Mouse (Mus musculus): ENCODE data around the gene Acox1. TPM values are rescaled to one million over a fixed set of nuclear protein-coding genes. Genes with fewer than 3 reads are reported as not detected.

Gene Acox1
- polyA plus RNA-seq, 1 experiment = 86.6 TPM

DNA sequence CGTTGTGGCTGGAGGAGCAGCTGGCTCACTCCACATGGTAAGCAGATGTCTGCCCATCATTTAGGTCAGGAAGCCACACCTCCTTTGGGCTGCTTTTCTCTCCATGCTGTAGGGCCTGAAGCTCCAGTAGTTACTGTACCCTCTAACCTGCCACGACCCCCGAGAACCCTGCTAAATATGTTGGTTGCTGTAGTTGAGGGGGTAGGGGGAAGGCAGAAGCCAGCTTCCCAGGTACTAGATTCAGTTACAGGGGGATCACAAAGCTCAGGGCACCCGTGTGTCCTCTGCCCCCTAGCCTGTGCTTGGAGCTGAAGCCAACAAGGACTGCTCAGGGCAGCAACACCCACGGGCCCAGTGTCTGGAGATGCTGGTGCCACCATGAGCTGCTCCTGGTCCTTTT lies 65.3 kb downstream of the Acox1 start:
- WGBS = 70% methylated on average over 5 of the region's 5 CpGs

DNA sequence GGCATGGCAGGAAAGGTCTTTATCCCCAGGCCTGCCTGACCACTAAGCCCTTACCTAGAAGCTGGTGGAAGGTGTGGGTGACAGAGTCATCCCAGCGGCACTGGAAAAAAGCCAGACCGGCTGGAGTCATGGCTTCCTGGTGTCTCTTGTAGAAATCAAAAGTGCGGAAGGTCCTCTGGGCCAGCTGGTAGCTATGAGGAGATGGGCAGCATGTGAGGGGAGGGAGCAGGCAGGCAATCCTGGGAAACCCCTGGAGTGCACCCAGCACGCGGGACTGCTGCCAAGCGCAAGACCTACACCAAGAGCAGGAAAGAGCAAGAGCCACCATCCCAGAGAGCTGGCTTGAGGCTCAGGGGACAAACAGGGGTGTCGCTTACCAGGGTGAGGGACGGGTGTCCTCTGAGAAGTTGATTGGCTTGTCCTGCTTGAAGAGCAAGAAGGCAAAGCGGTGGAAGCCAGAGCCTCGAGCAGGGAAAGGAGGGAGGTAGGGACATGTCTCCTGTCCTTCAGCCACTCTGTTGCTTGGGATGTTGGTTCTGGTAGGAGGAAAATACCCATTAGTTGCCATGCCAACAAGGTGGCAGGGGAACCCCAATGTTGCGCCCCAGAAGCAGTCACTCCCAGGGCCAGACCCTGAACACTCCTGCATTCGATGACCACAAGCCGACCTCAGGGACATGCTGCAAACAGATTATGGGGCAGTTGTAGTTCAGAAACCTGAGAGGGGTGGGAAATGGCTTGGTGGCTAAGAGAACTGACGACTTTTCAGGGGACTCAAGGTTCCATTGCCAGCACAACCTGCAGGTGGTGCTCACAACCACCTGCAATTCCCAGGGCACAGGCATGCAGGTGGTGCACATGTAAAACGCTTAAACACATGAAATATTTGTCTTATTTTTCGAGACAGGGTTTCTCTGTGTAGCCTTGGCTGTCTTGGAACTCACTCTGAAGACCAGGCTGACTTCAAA lies 66.2 kb downstream of the Acox1 start:
- 74% methylated on average over 16 of the region's 16 CpGs for WGBS
- no peak for DNase-seq (ENCODE audit: low read depth, low spot score)

More for the DNA sequence above, 65.3 kb downstream of the Acox1 start:
- no peak for DNase-seq (ENCODE audit: low read depth, low spot score)

DNA sequence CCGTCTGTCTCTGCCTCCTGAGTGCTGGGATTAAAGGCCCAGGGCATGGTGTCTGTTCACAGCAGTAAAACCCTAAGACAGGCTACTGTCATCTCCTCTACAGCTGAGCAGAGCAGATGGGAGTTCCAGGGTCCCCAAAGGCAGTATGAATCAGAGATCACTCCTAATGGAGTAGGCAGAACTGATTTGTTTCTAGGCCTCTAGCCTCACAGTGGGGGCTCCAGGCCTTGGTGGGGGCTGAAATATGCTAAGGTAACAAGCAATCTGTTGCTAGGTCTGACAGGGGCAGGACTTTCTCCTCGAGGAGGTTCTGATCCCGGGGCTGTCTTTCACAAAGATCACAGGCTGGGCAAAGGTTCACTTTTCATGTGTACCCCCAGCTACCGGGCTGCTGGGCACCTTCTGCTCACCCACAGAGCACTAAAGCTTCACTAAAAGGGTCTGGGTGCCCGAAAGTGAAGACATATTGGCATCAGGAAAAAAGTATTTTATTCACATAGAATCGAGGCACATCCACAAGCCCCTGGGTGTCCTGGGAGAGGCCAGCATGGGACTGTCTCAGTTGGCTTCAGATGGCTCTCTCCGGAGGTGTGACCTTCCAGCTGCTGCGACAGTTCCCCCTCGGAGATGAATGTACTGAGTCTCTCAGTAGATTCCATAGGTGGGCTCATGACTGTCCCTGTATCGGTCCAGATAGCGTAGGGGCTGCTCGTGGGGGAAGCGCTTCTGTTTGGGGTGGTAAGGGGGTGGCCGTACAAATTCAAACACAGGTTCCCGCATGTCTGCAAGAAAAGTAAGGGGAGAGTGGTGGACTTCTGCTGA lies 67.3 kb downstream of the Acox1 start:
- WGBS = 75% methylated on average over 15 of the region's 15 CpGs
- DNase-seq (ENCODE audit: low read depth, low spot score) = no peak

GRCm38 (mm10) chr11:116130488-116131205 lies 68.2 kb downstream of the Acox1 start, which contains the start of gene Trim65:
Gene Trim65 (minus strand): TSS chr11:116131128.
- peak; percentile 65 for DNase-seq (ENCODE audit: low read depth, low spot score)
- WGBS = under 1% methylated on average over 69 of the region's 69 CpGs

- no peak for DNase-seq (ENCODE audit: low read depth, low spot score)
- WGBS = 34% methylated on average over 8 of the region's 8 CpGs
Observed at GRCm38 (mm10) chr11:116129993-116130487, 68.8 kb downstream of the Acox1 start.

- DNase-seq (ENCODE audit: low read depth, low spot score) = no peak
- 84% methylated on average over 9 of the region's 9 CpGs for WGBS
Observed at GRCm38 (mm10) chr11:116129091-116129790, 69.6 kb downstream of the Acox1 start.

GRCm38 (mm10) chr11:116127986-116128385 lies 70.9 kb downstream of the Acox1 start:
- DNase-seq (ENCODE audit: low read depth, low spot score) = no peak
- WGBS = 80% methylated on average over 9 of the region's 9 CpGs

GRCm38 (mm10) chr11:116127156-116127980 lies 71.5 kb downstream of the Acox1 start, which contains the start of gene Trim47:
Gene Trim47 (minus strand): TSS chr11:116127210.
- WGBS = 54% methylated on average over 23 of the region's 23 CpGs
- DNase-seq (ENCODE audit: low read depth, low spot score) = no peak

- DNase-seq (ENCODE audit: low read depth, low spot score) = no peak
- 97% methylated on average over 15 of the region's 15 CpGs for WGBS
Observed at GRCm38 (mm10) chr11:116126261-116126660, 72.6 kb downstream of the Acox1 start.

Other genes starting within 250 kb of the Acox1 start
- 40.1 and 62.1 TPM in 2 replicates for gene Itgb4, start 224.3 kb downstream of the Acox1 start, polyA plus RNA-seq (2012; rRNA removed)
- gene Galk1, start 186.3 kb downstream of the Acox1 start, polyA plus RNA-seq (2012; rRNA removed) = 26.3 and 32.0 TPM in 2 replicates
- gene H3f3b, start 171.1 kb downstream of the Acox1 start, polyA plus RNA-seq (2012; rRNA removed) = 265 and 273 TPM in 2 replicates
- gene Unk, start 168.7 kb downstream of the Acox1 start, polyA plus RNA-seq (2012; rRNA removed) = 18.8 and 26.0 TPM in 2 replicates
- 8.0 and 8.6 TPM in 2 replicates for gene Unc13d, start 121.1 kb downstream of the Acox1 start, polyA plus RNA-seq (2012; rRNA removed)
- 166 and 197 TPM in 2 replicates for gene Wbp2, start 112.0 kb downstream of the Acox1 start, polyA plus RNA-seq (2012; rRNA removed)
- gene Trim47, start 71.8 kb downstream of the Acox1 start, polyA plus RNA-seq (2012; rRNA removed) = 19.1 and 23.7 TPM in 2 replicates
- gene Trim65, start 67.9 kb downstream of the Acox1 start, polyA plus RNA-seq (2012; rRNA removed) = 11.1 and 16.3 TPM in 2 replicates
- 55.2 and 61.2 TPM in 2 replicates for gene Mrpl38, start 60.2 kb downstream of the Acox1 start, polyA plus RNA-seq (2012; rRNA removed)
- 7.6 and 10.4 TPM in 2 replicates for gene Fbf1, start 30.9 kb downstream of the Acox1 start, polyA plus RNA-seq (2012; rRNA removed)
- 52.3 and 55.4 TPM in 2 replicates for gene Ten1, start 190 bp downstream of the Acox1 start, polyA plus RNA-seq (2012; rRNA removed)
- 6.9 and 8.5 TPM in 2 replicates for gene Evpl, start 39.0 kb upstream of the Acox1 start, polyA plus RNA-seq (2012; rRNA removed)
- 64.2 and 66.9 TPM in 2 replicates for gene Srp68, start 75.2 kb upstream of the Acox1 start, polyA plus RNA-seq (2012; rRNA removed)
- 13.1 and 15.3 TPM in 2 replicates for gene Galr2, start 81.9 kb upstream of the Acox1 start, polyA plus RNA-seq (2012; rRNA removed)
- 19.8 and 24.3 TPM in 2 replicates for gene Exoc7, start 108.2 kb upstream of the Acox1 start, polyA plus RNA-seq (2012; rRNA removed)
- gene Foxj1, start 136.4 kb upstream of the Acox1 start, polyA plus RNA-seq (2012; rRNA removed) = 0.07 and 0.21 TPM in 2 replicates
- gene Rnf157, start 214.0 kb upstream of the Acox1 start, polyA plus RNA-seq (2012; rRNA removed) = 4.4 and 4.9 TPM in 2 replicates
- 217 and 229 TPM in 2 replicates for gene Ubald2, start 235.0 kb upstream of the Acox1 start, polyA plus RNA-seq (2012; rRNA removed)

Measured in large intestine, adult 2 months (tissue).